Mouse (Mus musculus): Measurements from ENCODE around the gene Sipa1. TPM values are rescaled to one million over a fixed set of nuclear protein-coding genes. Genes with fewer than 3 reads are reported as not detected.
"Not testable (repeated sequence)": the region's sequence is repeated elsewhere in the genome, so short reads cannot be mapped to it uniquely, and the experiment has no call there.

Sipa1 gene
- polyA plus RNA-seq, 1 experiment from 2014 or later = 21.5 TPM

DNA sequence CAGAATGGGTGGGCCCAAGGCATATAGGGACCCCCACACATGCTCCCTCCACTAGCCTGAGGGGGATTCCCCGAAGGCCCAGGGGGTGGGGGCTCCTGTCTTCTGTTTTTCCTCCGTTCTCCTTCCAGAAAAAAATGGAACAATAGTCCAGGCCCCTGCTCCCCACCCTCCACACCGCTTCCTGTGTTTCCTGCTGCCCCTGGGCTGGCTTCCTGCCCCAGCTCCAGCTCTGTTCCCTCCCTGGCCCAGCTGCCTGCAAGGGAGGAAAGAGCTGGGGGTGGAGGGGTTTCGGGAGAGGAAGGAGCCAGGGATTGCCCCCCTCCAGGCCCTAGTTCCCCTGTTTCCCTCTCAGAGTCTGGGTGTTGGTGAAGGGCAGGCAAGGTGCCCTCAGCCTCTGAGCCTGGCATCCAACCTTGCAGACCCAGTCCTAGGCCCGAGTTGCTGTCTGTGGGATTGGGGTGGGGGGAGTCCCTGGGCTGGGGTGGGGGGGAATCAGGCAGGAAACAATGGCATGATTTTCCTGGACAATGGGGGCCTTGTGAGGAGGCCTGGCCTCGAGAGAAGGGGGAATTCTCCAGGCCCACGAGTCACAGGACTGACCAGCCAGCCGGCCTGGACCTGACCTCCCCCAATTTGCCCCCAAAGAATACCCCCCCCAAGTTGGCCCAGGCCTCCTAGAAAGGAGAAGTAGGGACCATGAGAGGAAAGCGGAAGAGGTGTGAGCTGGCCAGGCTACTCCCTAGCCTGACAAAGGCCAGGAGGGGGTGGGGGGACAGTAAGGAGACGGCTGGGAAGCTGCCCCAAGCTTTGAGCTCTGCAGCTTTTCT, 28.8 kb upstream of the Sipa1 start:
- H3K4me1 ChIP-seq (replicated peaks) = peaks cover 47% of the 10 kb centered on the region
- H3K4me3 ChIP-seq (replicated peaks) = peak overlapping the region; percentile 87
- H3K9me3 ChIP-seq = no peaks in the 10 kb centered on the region
- peak overlapping the region; percentile 92 for H3K9ac ChIP-seq
- no peak for ATAC-seq
- WGBS = 55% methylated on average over 10 of the region's 10 CpGs
- H3K27ac ChIP-seq = peak overlapping the region; percentile 48
- H3K36me3 ChIP-seq = peaks cover 21% of the 10 kb centered on the region
- H3K27me3 ChIP-seq (replicated peaks) = no peaks in the 10 kb centered on the region
- H3K4me2 ChIP-seq (replicated peaks) = peak overlapping the region; percentile 96

DNA sequence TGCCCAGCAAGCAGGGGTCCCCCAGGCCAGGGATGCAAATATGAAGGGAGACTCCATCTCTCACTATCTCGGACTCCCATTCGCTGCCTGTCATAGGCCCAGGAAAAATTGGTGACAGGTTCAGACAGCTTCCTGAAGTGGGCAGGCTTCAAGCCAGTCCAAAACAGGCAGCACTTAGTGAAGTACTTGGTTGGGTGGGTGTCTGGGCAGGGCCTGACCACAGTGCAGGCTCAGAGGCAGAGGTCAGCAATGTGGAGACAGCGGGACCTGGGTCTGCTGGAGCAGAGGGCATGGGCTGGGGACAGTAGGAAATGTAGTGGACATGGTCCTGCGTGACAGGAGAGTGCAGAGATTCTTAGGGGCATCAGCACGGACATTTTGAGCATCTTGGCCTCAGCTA, 28.1 kb upstream of the Sipa1 start:
- peak overlapping the region; percentile 87 for H3K4me3 ChIP-seq (replicated peaks)
- peak overlapping the region; percentile 92 for H3K9ac ChIP-seq
- H3K4me1 ChIP-seq (replicated peaks) = peaks cover 51% of the 10 kb centered on the region
- H3K4me2 ChIP-seq (replicated peaks) = peak overlapping the region; percentile 96
- peaks cover 19% of the 10 kb centered on the region for H3K36me3 ChIP-seq
- no peak for ATAC-seq
- H3K27ac ChIP-seq = peak overlapping the region; percentile 57
- no peaks in the 10 kb centered on the region for H3K9me3 ChIP-seq
- 72% methylated on average over 5 of the region's 5 CpGs for WGBS
- H3K27me3 ChIP-seq (replicated peaks) = no peaks in the 10 kb centered on the region

DNA sequence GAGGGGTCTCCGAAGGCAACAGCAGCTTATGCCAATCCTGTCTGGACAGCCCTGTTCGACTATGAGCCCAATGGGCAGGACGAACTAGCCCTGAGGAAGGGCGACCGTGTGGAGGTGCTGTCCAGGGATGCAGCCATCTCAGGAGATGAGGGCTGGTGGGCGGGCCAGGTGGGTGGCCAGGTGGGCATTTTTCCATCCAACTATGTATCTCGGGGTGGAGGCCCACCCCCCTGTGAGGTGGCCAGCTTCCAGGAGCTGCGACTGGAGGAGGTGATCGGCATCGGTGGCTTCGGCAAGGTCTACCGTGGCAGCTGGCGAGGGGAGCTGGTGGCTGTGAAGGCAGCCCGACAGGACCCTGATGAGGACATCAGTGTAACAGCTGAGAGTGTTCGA, 26.8 kb upstream of the Sipa1 start:
- peaks cover 23% of the 10 kb centered on the region for H3K36me3 ChIP-seq

DNA sequence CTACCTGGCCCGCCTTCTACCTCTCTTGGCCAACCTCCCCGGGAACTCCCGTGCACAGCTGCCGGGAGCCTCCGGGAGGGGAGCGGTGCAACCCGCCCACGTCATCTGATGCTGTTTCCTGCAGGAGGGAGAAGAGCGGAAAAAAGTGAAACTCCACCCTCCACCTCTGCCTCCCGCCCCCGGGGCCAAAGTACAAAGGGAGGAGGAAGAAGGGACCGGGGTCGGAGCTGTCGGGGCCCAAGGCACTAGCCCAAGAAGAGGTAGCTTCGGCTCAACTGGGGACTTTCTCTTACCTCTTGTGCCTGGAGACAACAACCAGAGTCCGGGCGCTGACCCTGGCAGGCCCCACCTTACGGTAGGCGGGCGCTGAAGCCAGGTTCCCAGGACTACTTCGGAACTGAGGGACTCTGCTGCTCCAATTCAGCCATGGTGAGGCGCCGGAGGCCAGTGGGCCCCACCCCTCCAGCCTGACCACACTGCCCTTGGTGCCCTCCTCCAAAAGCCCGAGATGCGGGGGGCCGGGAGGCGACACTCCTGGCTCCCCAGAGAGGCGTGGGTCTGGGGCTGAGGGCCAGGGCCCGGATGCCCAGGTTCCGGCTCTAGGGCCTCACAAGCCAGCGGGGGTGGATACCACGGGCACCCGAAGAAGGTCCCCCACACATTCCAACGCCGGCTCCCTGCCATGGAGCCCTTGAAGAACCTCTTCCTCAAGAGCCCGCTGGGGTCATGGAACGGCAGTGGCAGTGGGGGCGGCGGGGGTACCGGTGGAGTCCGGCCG, 26.2 kb upstream of the Sipa1 start:
- Histone ChIP-seq H3K4me1 (replicated peaks) (peaks cover 51% of the 10 kb centered on the region), H3K36me3 (peaks cover 25% of the 10 kb centered on the region), H3K9me3 (no peaks in the 10 kb centered on the region), H3K27me3 (replicated peaks) (no peaks in the 10 kb centered on the region), H3K4me2 (replicated peaks) (peak overlapping the region; percentile 96), H3K27ac (peak overlapping the region; percentile 96), H3K9ac (peak overlapping the region; percentile 92), H3K4me3 (replicated peaks) (peak overlapping the region; percentile 87)
- ATAC-seq = peak; percentile 76
- WGBS = 6% methylated on average over 42 of the region's 42 CpGs

More for the DNA sequence above, 26.8 kb upstream of the Sipa1 start:
- Histone ChIP-seq H3K27ac (peak overlapping the region; percentile 96), H3K4me3 (replicated peaks) (peak overlapping the region; percentile 87), H3K4me1 (replicated peaks) (peaks cover 51% of the 10 kb centered on the region), H3K9ac (peak overlapping the region; percentile 92), H3K4me2 (replicated peaks) (peak overlapping the region; percentile 96), H3K27me3 (replicated peaks) (no peaks in the 10 kb centered on the region), H3K9me3 (no peaks in the 10 kb centered on the region)
- no peak for ATAC-seq
- 53% methylated on average over 15 of the region's 15 CpGs for WGBS

DNA sequence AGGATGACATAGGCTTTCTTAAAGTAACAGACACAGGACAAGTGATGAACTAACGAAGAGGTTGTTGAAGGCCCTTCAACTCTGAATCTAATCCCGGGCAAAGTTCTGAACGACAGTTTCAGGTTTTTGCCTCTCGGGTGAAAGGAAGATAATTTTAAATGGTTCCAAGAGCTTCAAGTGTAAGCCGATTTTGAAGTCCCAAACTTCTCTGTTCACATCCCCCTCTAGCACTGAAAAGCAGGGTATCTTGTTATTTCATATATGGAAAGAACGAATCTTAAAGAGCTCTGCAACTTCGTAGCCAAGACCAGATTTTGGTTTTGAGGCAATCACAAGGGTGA, 25.6 kb upstream of the Sipa1 start:
- Histone ChIP-seq H3K9ac (peak overlapping the region; percentile 92), H3K36me3 (peaks cover 32% of the 10 kb centered on the region), H3K4me3 (replicated peaks) (peak overlapping the region; percentile 87), H3K9me3 (no peaks in the 10 kb centered on the region), H3K4me1 (replicated peaks) (peaks cover 51% of the 10 kb centered on the region), H3K27me3 (replicated peaks) (no peaks in the 10 kb centered on the region), H3K4me2 (replicated peaks) (peak overlapping the region; percentile 96), H3K27ac (peak overlapping the region; percentile 96)
- WGBS = under 1% methylated on average over 7 of the region's 7 CpGs
- no peak for ATAC-seq

DNA sequence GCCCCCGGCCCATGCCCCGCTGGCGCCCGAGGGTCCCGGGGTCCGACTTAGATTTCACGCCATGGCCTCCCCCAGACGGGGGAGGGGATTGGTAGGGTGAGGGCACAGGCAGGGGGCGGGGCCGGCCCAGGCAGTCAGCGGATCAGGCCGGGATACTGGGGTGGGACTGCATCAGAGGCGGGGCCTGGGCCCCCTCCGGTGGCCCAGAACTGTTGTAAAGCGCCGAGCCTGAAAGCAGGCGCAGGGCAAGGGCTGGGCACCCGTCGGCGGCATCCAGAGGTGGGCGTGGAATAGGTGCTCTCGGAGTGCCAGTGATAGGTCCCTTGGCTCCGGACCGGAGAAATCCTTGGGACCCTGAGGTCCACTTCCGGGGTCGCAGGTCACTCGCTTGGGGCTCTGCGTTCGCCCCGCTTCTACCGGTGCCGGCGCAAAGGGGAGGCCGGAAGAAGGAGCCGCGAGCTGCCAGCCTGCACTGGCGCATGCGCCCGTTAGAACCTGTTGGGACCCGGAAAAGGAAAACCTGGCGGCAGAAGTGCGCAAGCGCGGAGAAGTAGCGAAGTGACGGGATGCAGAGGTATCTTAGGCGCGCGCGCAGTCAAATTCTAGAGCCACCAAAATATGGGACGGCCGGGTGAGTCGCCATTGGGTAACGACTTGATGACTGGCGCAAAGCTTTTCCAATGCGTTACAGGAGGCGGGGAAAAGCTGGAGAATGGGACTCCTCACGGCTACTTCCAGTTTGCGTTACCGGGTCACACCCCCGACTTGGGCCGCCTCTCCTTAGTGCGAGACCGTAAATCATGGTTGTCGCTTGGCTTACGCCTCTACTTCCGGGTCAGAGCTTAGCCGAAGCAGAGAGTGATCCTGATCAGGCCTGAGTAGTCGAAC, 24.9 kb upstream of the Sipa1 start, which contains the start of the genes Map3k11 and Pcnx3:
Map3k11 (plus strand) TSS at position 543 of the 888 bp plus-strand sequence.
Pcnx3 (minus strand) TSS at position 709 of the 888 bp plus-strand sequence.
- H3K9me3 ChIP-seq = no peaks in the 10 kb centered on the region
- H3K9ac ChIP-seq = peak within 1 kb of the TSS; percentile 92
- H3K4me2 ChIP-seq (replicated peaks) = peak within 1 kb of the TSS; percentile 96
- under 1% methylated on average over 69 of the region's 69 CpGs for WGBS
- peaks cover 36% of the 10 kb centered on the region for H3K36me3 ChIP-seq
- ATAC-seq = peak; percentile 89
- peak within 1 kb of the TSS; percentile 87 for H3K4me3 ChIP-seq (replicated peaks)
- H3K27ac ChIP-seq = peak within 1 kb of the TSS; percentile 96
- no peaks in the 10 kb centered on the region for H3K27me3 ChIP-seq (replicated peaks)
- peaks cover 46% of the 10 kb centered on the region for H3K4me1 ChIP-seq (replicated peaks)

DNA sequence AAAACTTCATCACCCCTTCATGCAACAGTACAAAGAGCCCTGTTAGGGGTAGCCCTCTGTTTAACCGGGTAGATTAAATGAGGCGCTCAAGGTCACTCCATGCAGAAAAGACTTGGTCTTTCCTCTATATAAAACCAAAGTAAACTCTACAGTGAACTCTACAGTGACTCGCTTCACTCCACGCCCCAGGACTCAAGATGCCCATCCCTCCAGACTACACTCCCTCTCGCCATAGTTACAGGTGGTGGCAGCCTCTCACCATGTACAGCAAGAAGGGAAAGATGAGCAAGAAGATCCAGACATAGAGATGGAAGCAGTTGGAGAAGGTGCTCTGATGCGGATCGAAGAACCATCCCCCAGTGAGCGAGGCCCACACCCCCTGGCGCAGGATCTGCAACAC, 24.2 kb upstream of the Sipa1 start:
- ATAC-seq = no peak
- H3K9ac ChIP-seq = peak overlapping the region; percentile 85
- peak overlapping the region; percentile 96 for H3K4me2 ChIP-seq (replicated peaks)
- H3K9me3 ChIP-seq = no peaks in the 10 kb centered on the region
- peak overlapping the region; percentile 87 for H3K4me3 ChIP-seq (replicated peaks)
- peaks cover 35% of the 10 kb centered on the region for H3K36me3 ChIP-seq
- H3K27me3 ChIP-seq (replicated peaks) = no peaks in the 10 kb centered on the region
- peaks cover 39% of the 10 kb centered on the region for H3K4me1 ChIP-seq (replicated peaks)
- WGBS = 16% methylated on average over 9 of the region's 9 CpGs
- peak overlapping the region; percentile 96 for H3K27ac ChIP-seq

DNA sequence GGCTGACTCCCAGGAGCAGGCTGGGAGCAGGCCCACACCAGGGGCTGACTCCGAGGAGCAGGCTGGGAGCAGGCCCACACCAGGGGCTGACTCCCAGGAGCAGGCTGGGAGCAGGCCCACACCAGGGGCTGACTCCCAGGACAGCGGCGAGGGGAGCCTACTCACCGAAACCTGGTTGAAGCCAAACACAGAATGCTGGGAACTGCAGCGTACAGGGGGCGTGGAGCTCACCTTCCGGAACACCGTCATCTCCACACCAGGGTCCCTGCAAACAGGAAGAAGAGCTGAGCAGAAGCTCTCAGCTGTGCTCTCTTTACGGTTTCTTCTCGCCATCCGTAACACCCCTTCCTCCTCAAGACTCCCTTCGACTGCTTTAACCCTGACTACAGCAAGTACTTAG, 23.4 kb upstream of the Sipa1 start:
- Histone ChIP-seq H3K4me1 (replicated peaks) (peaks cover 31% of the 10 kb centered on the region), H3K36me3 (peaks cover 40% of the 10 kb centered on the region), H3K9ac (0 out of 2 replicates have a peak overlapping the region, but pooled peaks have one; percentile 85), H3K4me2 (replicated peaks) (peak overlapping the region; percentile 96), H3K4me3 (replicated peaks) (0 out of 2 replicates have a peak overlapping the region, but pooled peaks have one; percentile 87)
- not testable (repeated sequence) for H3K27ac ChIP-seq; H3K27me3 ChIP-seq (replicated peaks); ATAC-seq; H3K9me3 ChIP-seq
- 93% methylated on average over 12 of the region's 12 CpGs for WGBS

DNA sequence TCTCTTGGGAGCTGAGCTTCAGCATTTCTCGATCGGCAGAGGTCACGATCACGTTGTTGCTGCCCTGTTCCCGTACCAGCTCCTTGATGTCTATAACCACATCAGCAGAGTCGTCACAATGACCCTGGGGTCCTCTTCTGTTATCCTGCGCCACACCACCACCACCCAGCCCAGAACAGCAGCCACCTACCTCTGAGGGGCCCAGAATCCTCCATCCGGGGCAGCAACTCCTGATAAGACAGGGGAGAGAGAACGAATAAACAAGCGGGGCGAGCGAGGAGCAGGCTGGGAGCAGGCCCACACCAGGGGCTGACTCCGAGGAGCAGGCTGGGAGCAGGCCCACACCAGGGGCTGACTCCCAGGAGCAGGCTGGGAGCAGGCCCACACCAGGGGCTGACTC, 22.9 kb upstream of the Sipa1 start:
- Histone ChIP-seq H3K4me2 (replicated peaks) (no peak overlapping the region), H3K9me3 (no peaks in the 10 kb centered on the region), H3K27ac (no peak overlapping the region), H3K9ac (no peak overlapping the region), H3K36me3 (peaks cover 45% of the 10 kb centered on the region), H3K27me3 (replicated peaks) (no peaks in the 10 kb centered on the region), H3K4me3 (replicated peaks) (no peak overlapping the region), H3K4me1 (replicated peaks) (peaks cover 26% of the 10 kb centered on the region)
- 84% methylated on average over 13 of the region's 13 CpGs for WGBS
- ATAC-seq = no peak

DNA sequence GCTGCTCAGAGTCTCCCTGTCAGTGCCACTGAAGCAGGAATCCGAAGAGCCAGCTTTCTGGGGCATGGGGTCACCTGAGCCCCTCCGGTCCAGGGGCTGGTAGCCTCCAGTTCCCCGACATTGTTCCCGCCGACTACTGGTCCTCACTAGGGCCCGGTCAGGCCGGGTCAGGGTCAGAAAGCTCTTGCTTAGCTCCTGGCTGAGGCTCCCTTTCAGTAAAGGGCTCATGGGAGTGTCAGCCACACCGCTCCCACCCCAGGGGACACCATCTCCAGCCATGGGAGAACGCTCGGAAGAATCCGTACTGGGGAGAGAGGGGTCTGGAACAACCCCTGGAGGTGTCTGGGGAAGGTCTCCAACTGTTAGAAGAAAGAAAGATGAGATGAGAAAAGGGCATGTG, 22.4 kb upstream of the Sipa1 start:
- H3K36me3 ChIP-seq = peaks cover 51% of the 10 kb centered on the region
- no peak overlapping the region for H3K4me2 ChIP-seq (replicated peaks)
- no peaks in the 10 kb centered on the region for H3K9me3 ChIP-seq
- no peak overlapping the region for H3K4me3 ChIP-seq (replicated peaks)
- no peak overlapping the region for H3K9ac ChIP-seq
- H3K4me1 ChIP-seq (replicated peaks) = peaks cover 21% of the 10 kb centered on the region
- H3K27ac ChIP-seq = no peak overlapping the region
- ATAC-seq = no peak
- 93% methylated on average over 11 of the region's 11 CpGs for WGBS
- H3K27me3 ChIP-seq (replicated peaks) = no peaks in the 10 kb centered on the region

DNA sequence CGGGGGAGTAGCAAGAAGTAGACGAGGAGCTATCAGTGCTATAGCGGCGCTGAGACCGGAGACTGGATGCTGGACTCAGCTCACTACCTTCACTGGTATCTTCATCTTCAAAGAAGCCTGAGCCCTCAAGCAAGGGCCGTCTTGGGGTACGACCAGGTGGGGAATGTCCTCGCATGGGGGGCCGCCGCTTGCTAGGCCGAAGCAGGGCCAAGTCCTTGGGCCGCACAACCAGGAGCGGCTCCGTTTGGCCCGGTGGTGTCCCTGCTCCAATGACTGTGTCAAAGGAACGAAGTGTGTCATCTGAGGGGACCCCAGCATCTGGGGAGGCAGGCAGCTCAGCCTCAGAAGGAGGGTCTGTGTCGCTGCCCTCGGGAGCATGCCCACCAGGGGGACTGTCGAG, 21.9 kb upstream of the Sipa1 start:
- H3K9me3 ChIP-seq = no peaks in the 10 kb centered on the region
- 96% methylated on average over 19 of the region's 19 CpGs for WGBS
- H3K4me3 ChIP-seq (replicated peaks) = no peak overlapping the region
- ATAC-seq = no peak
- H3K27me3 ChIP-seq (replicated peaks) = no peaks in the 10 kb centered on the region
- H3K4me2 ChIP-seq (replicated peaks) = no peak overlapping the region
- peaks cover 16% of the 10 kb centered on the region for H3K4me1 ChIP-seq (replicated peaks)
- H3K9ac ChIP-seq = no peak overlapping the region
- peaks cover 55% of the 10 kb centered on the region for H3K36me3 ChIP-seq
- H3K27ac ChIP-seq = no peak overlapping the region

All from intestine, embryonic 15.5 days (tissue).